Mouse (Mus musculus) small intestine, adult 2 months (tissue): Measurements from ENCODE around the gene Npff.
A peak's percentile ranks its signal among the peaks of the same experiment; 100 is the strongest.

Experiments
- CTCF ChIP-seq: fragments of 200-500 bp; IDR thresholded peaks from 2 replicates; pipeline ENCODE4 v1.5.1; 2012; ENCODE audit warnings: low read depth, mild to moderate bottlenecking, control low read depth, inconsistent platforms, low read length, moderate library complexity, mixed read lengths; ENCODE audit not compliant: insufficient replicate concordance, insufficient read length; ENCODE audit errors: extremely low read depth
- POLR2A ChIP-seq: fragments of 200-500 bp; IDR thresholded peaks from 2 replicates; pipeline ENCODE4 v1.6.1; 2012; ENCODE audit warnings: low read depth, mild to moderate bottlenecking, control low read depth, inconsistent platforms, low read length, moderate library complexity

DNA sequence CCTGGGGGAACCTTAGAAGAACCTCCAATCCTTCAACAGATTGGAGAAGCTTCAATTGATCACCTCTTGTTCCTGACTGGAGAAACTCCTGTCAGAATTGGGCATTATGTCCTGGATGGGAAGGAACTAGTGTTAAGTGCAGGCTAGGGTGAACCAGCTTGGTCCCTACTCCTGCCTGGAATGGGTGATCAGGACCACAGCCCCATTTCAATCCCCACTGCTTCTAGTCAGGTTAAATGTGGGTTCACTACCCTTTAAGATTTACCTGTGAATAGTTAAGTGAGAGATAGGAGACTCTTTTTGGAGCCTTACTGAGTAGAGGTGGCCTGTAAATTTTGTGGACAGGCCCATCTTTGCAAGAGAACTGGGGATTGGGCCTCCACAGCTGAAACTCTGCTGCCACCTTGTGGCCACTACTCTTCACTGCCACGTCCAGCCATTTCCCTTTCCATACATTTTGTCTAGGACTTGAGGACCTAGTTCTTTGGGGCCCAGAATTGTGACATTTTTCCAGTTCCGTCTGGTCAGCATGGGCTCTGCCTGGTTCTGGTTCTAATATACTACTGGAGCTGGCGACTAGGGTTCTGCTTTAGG is at the start of gene Npff:
- TF ChIP-seq CTCF (peak; percentile 93; the same call in 1 of the 2 replicates), POLR2A (no peak)
